Mouse (Mus musculus): ENCODE data around the gene Anxa5. TPM values are rescaled to one million over a fixed set of nuclear protein-coding genes. Genes with fewer than 3 reads are reported as not detected.

The Anxa5 gene
- 10 to 100 TPM; 59.6 to 78.3 TPM for total RNA-seq (2021)

GRCm38 (mm10) chr3:36475532-36476087 lies at the start of gene Anxa5, which contains the start of gene 1810062G17Rik:
TSS of gene Anxa5 (minus strand) at chr3:36475894.
TSS of gene 1810062G17Rik (plus strand) at chr3:36475937.
- DNase-seq (ENCODE audit: low spot score in 2 of 2) = peak; percentile 83 to 92
- intact Hi-C loops (cut with DNase I) = no loop called here

- intact Hi-C loops (cut with DNase I) = no loop called here
- peak in 1 of 2 experiments; percentile 60 for DNase-seq (ENCODE audit: low spot score in 2 of 2)
Measured at GRCm38 (mm10) chr3:36524466-36524865, 48.8 kb upstream of the Anxa5 start.

GRCm38 (mm10) chr3:36522137-36522536 lies 46.4 kb upstream of the Anxa5 start:
- intact Hi-C loops (cut with DNase I) = no loop called here
- no peak for DNase-seq (ENCODE audit: low spot score in 2 of 2)

- peak; percentile 57 to 64 for DNase-seq (ENCODE audit: low spot score in 2 of 2)
- intact Hi-C loops (cut with DNase I) = no loop called here
Measured at GRCm38 (mm10) chr3:36521073-36522060, 45.7 kb upstream of the Anxa5 start, which contains the start of gene Gm11549. TSS of gene Gm11549 (minus strand) at chr3:36521813.

- intact Hi-C loops (cut with DNase I) = loop anchor here (2.0 kb wide), 2 partner anchors 15 to 29 kb away; no protein-coding TSS in a partner anchor
- peak; percentile 60 to 94 for DNase-seq (ENCODE audit: low spot score in 2 of 2)
Measured at GRCm38 (mm10) chr3:36516196-36516595, 40.5 kb upstream of the Anxa5 start.

GRCm38 (mm10) chr3:36511491-36511890 lies 35.8 kb upstream of the Anxa5 start:
- intact Hi-C loops (cut with DNase I) = no loop called here
- DNase-seq (ENCODE audit: low spot score in 2 of 2) = no peak

GRCm38 (mm10) chr3:36505809-36506735 lies 30.4 kb upstream of the Anxa5 start:
- DNase-seq (ENCODE audit: low spot score in 2 of 2) = no peak
- intact Hi-C loops (cut with DNase I) = no loop called here

- no peak for DNase-seq (ENCODE audit: low spot score in 2 of 2)
- intact Hi-C loops (cut with DNase I) = no loop called here
Measured at GRCm38 (mm10) chr3:36505306-36505705, 29.6 kb upstream of the Anxa5 start.

GRCm38 (mm10) chr3:36501546-36501945 lies 25.9 kb upstream of the Anxa5 start:
- no peak for DNase-seq (ENCODE audit: low spot score in 2 of 2)
- intact Hi-C loops (cut with DNase I) = no loop called here

- intact Hi-C loops (cut with DNase I) = no loop called here
- peak in 1 of 2 experiments; percentile 45 for DNase-seq (ENCODE audit: low spot score in 2 of 2)
Measured at GRCm38 (mm10) chr3:36500976-36501375, 25.3 kb upstream of the Anxa5 start.

GRCm38 (mm10) chr3:36499418-36499817 lies 23.7 kb upstream of the Anxa5 start:
- intact Hi-C loops (cut with DNase I) = loop anchor here (10.0 kb wide), 1 partner anchor 115 kb away; no protein-coding TSS in a partner anchor
- DNase-seq (ENCODE audit: low spot score in 2 of 2) = no peak

- intact Hi-C loops (cut with DNase I) = loop anchor here (10.0 kb wide), 1 partner anchor 113 kb away; no protein-coding TSS in a partner anchor
- no peak for DNase-seq (ENCODE audit: low spot score in 2 of 2)
Measured at GRCm38 (mm10) chr3:36498224-36498623, 22.5 kb upstream of the Anxa5 start.

GRCm38 (mm10) chr3:36496746-36497145 lies 21.1 kb upstream of the Anxa5 start:
- peak; percentile 72 to 88 for DNase-seq (ENCODE audit: low spot score in 2 of 2)
- intact Hi-C loops (cut with DNase I) = loop anchor here (1.0 to 10.0 kb wide), 2 partner anchors 112 to 286 kb away; no protein-coding TSS in a partner anchor

- intact Hi-C loops (cut with DNase I) = loop anchor here (1.0 to 10.0 kb wide), 2 partner anchors 111 to 286 kb away; no protein-coding TSS in a partner anchor
- no peak for DNase-seq (ENCODE audit: low spot score in 2 of 2)
Measured at GRCm38 (mm10) chr3:36496273-36496672, 20.6 kb upstream of the Anxa5 start.

GRCm38 (mm10) chr3:36495436-36495835 lies 19.7 kb upstream of the Anxa5 start:
- intact Hi-C loops (cut with DNase I) = loop anchor here (2.0 to 10.0 kb wide), 3 partner anchors 49 to 315 kb away; no protein-coding TSS in a partner anchor

GRCm38 (mm10) chr3:36494613-36495012 lies 18.9 kb upstream of the Anxa5 start:
- intact Hi-C loops (cut with DNase I) = loop anchor here (2.0 to 10.0 kb wide), 3 partner anchors 48 to 314 kb away; no protein-coding TSS in a partner anchor
- DNase-seq (ENCODE audit: low spot score in 2 of 2) = no peak

More at GRCm38 (mm10) chr3:36495436-36495835, 19.7 kb upstream of the Anxa5 start:
- DNase-seq (ENCODE audit: low spot score in 2 of 2) = peak; percentile 84 to 91

- DNase-seq (ENCODE audit: low spot score in 2 of 2) = peak in 1 of 2 experiments; percentile 37
- intact Hi-C loops (cut with DNase I) = loop anchor here (2.0 to 10.0 kb wide), 3 partner anchors 47 to 313 kb away; no protein-coding TSS in a partner anchor
Measured at GRCm38 (mm10) chr3:36493641-36494283, 18.1 kb upstream of the Anxa5 start.

- intact Hi-C loops (cut with DNase I) = loop anchor here (10.0 kb wide), 1 partner anchor 108 kb away; no protein-coding TSS in a partner anchor
- no peak for DNase-seq (ENCODE audit: low spot score in 2 of 2)
Measured at GRCm38 (mm10) chr3:36492716-36493391, 17.2 kb upstream of the Anxa5 start.
